Mouse (Mus musculus) hindbrain, embryonic 15.5 days (tissue): ENCODE measurements at regions not wholly inside any gene's neighbourhood (a gene's known extent, or its start where the extent isn't known, plus 50 kb on each side); places are given as distances from the start of the nearest gene placed in this dataset.

Experiments
- ATAC-seq: fragments of 200-750 bp; cut with Nextera tagmentation; 2 replicates; pipeline ENCODE4 v1.8.0; 2017; ENCODE audit warnings: low read depth, moderate number of reproducible peaks, moderate TSS enrichment; ENCODE audit not compliant: low FRiP score
- H3K27ac ChIP-seq: fragments of 300-500 bp; sonication (generic); replicated peaks from 2 replicates; pipeline ENCODE4 v1.5.1; 2015; ENCODE audit warnings: mild to moderate bottlenecking, inconsistent platforms
- H3K27me3 ChIP-seq: fragments of 300-500 bp; sonication (generic); 2 replicates; pipeline ENCODE4 v1.6.1; 2015; ENCODE audit warnings: control low read depth, inconsistent platforms
- H3K36me3 ChIP-seq: fragments of 300-500 bp; sonication (generic); 2 replicates; pipeline ENCODE4 v1.6.1; 2015; ENCODE audit warnings: control low read depth, inconsistent platforms
- H3K4me1 ChIP-seq: fragments of 300-500 bp; sonication (generic); replicated peaks from 2 replicates; pipeline ENCODE4 v1.6.1; 2015; ENCODE audit warnings: control low read depth, inconsistent platforms
- H3K4me2 ChIP-seq: fragments of 300-500 bp; sonication (generic); 2 replicates; pipeline ENCODE4 v1.6.1; 2015; ENCODE audit warnings: moderate library complexity, mild to moderate bottlenecking, inconsistent platforms
- H3K4me3 ChIP-seq: fragments of 300-500 bp; sonication (generic); 2 replicates; pipeline ENCODE4 v1.5.1; 2015; ENCODE audit warnings: mild to moderate bottlenecking, inconsistent platforms
- H3K9ac ChIP-seq: fragments of 300-500 bp; sonication (generic); 2 replicates; pipeline ENCODE4 v1.6.1; 2015; ENCODE audit warnings: inconsistent platforms
- H3K9me3 ChIP-seq: fragments of 300-500 bp; sonication (generic); 2 replicates; pipeline ENCODE4 v1.6.1; 2016; ENCODE audit warnings: control low read depth, inconsistent platforms
- WGBS: fragments of 180-500 bp; shearing (Covaris S2); methylation state at CpG from one replicate; pipeline ENCODE4 v1.1.7; 2015; 5-methylcytosine and 5-hydroxymethylcytosine counted together

DNA sequence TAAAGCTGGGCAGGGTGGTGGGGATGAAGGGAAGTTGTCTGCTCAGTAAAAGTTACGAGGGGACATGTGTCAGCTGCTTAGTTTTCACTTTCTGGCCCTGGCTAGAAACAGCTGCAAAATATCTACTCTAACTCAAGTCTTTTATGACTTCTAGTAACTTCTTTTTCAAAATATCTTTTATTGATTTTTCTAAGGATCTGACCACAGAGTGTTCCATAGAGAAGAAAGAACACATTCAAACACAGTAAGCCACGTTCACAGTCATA lies 483.3 kb downstream of the Meis1 start:
- Histone ChIP-seq H3K9me3 (no peaks in the 10 kb centered on the region), H3K4me1 (no peaks in the 10 kb centered on the region), H3K4me2 (no peak overlapping the region), H3K27ac (no peak overlapping the region), H3K9ac (no peak overlapping the region), H3K4me3 (no peak overlapping the region), H3K27me3 (no peaks in the 10 kb centered on the region), H3K36me3 (no peaks in the 10 kb centered on the region)
- WGBS, result 82% methylated on average over 2 of the region's 2 CpGs
- no peak for ATAC-seq

DNA sequence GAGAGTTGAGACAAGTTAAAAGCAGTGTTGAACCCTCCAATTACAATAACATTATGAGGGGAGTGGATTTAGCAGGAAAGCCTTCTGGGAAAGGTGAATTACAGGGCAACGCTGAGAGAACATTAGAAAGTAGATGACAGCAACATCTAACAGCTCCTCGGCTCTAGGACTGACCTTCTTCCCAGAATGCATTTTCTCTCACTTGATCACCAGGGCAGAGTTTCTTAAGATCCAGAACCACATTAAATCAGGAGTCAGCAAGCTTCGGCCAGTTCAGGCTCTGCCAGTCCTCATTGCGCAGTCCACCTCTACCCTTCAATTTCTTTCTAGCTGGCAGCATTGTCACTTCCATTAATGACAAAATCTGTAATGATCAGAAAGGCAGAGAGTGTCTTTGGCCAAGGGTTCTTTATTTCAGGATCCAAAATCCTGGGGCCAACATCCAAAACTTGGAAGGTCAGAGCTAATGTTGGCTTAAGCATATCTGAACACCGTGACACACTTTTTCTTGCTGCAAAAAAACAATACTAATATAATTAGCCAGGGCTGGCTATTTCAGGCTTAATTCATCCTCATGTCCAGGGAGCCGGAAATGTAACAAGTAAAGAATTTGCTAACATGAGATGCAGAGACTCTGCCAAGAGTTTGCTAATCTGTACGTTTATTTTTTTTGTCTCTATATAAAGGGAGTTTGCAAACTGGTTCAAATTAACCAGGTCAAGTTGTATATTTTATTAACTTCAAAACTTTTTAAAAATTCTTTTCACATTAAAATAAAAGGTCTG lies 483.8 kb downstream of the Meis1 start:
- Histone ChIP-seq H3K9ac (no peak overlapping the region), H3K4me3 (no peak overlapping the region), H3K4me2 (no peak overlapping the region), H3K9me3 (no peaks in the 10 kb centered on the region), H3K27ac (no peak overlapping the region), H3K36me3 (no peaks in the 10 kb centered on the region), H3K27me3 (no peaks in the 10 kb centered on the region), H3K4me1 (no peaks in the 10 kb centered on the region)
- no peak for ATAC-seq
- 76% methylated on average over 7 of the region's 7 CpGs for WGBS

DNA sequence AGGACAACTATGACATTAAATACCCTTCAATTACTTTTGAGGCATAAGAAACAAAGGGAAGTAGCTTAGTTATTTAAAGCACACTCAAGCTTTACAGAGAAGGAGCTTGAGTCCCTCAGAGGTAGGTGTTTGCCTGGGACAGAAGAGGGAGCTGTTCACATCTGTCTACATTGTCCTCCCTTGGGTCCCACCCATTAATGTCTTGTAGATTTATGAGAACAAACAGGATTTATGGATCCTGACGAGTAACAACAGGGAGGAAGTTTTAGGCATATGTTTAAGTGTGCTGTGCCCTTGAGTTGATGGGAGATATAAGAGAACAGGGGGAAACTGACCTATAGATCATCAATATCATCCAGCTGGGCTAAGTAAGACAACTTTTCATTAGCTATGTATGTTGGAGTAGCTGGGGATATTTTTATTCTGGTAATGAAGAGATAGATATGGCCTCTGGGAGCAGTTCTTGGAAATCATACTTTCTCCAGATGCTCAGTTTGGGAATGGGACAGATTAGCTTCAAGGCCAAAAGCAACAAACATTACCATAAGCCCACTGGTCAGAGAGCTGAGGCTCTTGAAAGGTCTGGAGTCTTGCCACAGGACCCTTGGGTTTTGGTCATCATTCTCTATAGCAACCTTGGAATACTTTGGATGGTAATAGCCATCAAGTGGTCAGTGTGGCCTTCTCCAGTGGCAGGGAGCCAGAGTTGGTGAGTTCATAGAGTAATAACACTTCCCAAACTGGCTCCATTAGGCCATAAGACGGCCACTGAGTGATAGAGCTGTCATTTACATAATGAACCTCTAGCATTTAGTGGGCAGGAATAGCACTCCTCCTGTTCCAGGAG lies 487.3 kb downstream of the Meis1 start:
- H3K27me3 ChIP-seq, result no peaks in the 10 kb centered on the region
- H3K4me3 ChIP-seq, result no peak overlapping the region
- ATAC-seq, result no peak
- H3K9me3 ChIP-seq, result no peaks in the 10 kb centered on the region
- no peak overlapping the region for H3K4me2 ChIP-seq
- no peaks in the 10 kb centered on the region for H3K36me3 ChIP-seq
- H3K4me1 ChIP-seq, result no peaks in the 10 kb centered on the region
- no peak overlapping the region for H3K27ac ChIP-seq
- no peak overlapping the region for H3K9ac ChIP-seq
- 60% methylated on average over 2 of the region's 2 CpGs for WGBS

DNA sequence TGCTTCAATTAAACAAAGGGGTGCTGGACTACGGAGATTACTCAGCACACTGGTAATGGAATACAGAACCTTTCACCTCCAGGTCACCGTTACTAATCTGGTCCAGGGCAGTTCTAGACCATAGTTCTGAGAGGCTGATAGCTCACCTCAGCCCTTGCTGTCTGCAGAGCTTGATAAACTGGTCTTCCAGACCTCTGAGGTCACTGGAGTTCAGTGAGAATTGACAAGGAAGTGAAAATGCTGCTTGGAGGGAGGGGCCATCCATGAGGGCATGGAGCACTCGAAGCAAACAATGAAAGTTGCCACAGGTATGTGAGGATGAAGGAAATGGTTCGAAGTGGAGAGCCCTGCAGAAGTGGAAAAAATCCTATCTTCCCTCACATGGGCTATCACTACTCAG lies 490.2 kb downstream of the Meis1 start:
- no peak overlapping the region for H3K4me3 ChIP-seq
- H3K4me1 ChIP-seq, result no peaks in the 10 kb centered on the region
- peak; percentile 38; the same call in 1 of the 2 replicates for ATAC-seq
- no peak overlapping the region for H3K4me2 ChIP-seq
- H3K36me3 ChIP-seq, result no peaks in the 10 kb centered on the region
- no peak overlapping the region for H3K27ac ChIP-seq
- H3K9ac ChIP-seq, result no peak overlapping the region
- WGBS, result 75% methylated on average over 4 of the region's 4 CpGs
- H3K9me3 ChIP-seq, result no peaks in the 10 kb centered on the region
- no peaks in the 10 kb centered on the region for H3K27me3 ChIP-seq

DNA sequence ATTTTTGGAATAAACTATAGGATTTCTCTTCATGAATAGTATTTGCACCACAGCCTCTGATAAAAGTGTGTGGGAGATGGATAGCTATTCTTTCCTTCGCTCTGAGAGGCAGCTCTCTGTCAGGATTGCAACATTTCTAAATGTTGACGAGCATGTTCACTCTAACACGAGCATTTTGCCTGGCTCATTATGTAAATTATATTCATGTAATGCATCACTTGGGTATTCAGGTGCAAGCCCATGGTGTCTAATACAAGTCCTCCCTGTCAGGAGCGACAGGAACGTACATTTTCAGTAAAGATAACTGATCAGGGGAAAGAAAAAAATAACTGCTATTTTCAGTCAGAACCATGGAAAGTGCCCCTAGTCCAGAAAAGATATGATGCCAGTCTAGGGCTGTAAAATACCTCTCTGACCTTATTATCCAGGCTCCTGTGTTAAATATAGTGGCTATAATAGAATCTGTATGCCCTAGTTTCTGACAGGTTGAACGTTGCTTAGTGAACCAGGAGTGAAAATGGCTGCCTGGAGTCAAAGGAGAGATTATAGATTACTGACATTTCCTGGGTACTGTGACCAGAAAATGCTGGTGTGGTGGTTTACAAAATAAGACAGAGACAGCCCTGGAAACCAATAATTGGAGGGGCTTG lies 523.6 kb downstream of the Meis1 start:
- no peaks in the 10 kb centered on the region for H3K27me3 ChIP-seq
- H3K27ac ChIP-seq, result no peak overlapping the region; the same call in 1 of the 2 replicates
- no peak overlapping the region for H3K9ac ChIP-seq
- no peaks in the 10 kb centered on the region for H3K36me3 ChIP-seq
- no peak overlapping the region for H3K4me2 ChIP-seq
- no peaks in the 10 kb centered on the region for H3K4me1 ChIP-seq
- no peak overlapping the region for H3K4me3 ChIP-seq
- H3K9me3 ChIP-seq, result no peaks in the 10 kb centered on the region
- no peak for ATAC-seq
- 40% methylated on average over 6 of the region's 6 CpGs for WGBS

DNA sequence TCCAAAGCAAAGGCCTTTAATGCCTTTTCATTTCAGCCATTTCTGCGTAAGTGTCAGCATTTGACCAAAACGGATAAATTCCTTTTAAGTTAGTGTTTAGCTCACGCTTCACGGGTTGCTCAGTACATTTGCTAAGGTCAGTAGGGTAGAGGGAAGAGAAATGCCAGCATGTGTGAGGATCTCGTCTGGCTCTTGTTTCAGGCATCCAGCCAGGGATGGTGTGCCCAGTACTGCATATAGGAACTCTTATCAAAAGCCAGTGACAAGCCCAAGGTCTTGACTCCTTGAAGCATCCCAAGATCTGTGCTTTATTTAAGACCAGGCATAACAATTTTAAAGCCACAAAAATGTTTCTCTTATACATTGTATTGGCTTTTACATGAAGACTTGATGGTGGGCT lies 524.8 kb downstream of the Meis1 start:
- Histone ChIP-seq H3K27ac (no peak overlapping the region), H3K4me2 (no peak overlapping the region), H3K9ac (no peak overlapping the region), H3K36me3 (no peaks in the 10 kb centered on the region), H3K27me3 (no peaks in the 10 kb centered on the region), H3K9me3 (no peaks in the 10 kb centered on the region), H3K4me3 (no peak overlapping the region), H3K4me1 (no peaks in the 10 kb centered on the region)
- ATAC-seq, result no peak
- WGBS, result 53% methylated on average over 5 of the region's 5 CpGs

DNA sequence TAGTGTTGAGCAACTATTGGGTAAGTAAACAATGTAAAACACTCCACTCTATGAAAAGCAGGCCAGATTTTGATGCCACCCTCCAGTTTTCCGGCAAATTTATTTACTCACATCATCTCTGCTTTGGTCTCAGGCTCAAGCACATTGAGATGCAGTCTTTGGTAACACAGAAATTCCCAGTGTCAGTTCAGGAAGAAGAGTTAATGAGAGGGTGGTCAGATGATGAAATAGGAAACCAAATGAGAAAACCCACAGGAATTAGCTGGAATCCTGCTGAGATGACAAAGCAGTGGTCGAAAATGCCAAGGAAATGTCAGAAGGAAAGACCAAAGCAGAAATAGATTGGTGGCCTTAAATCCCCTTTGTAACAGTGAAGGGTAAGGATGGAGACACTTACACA lies 525.7 kb downstream of the Meis1 start:
- ATAC-seq, result no peak

DNA sequence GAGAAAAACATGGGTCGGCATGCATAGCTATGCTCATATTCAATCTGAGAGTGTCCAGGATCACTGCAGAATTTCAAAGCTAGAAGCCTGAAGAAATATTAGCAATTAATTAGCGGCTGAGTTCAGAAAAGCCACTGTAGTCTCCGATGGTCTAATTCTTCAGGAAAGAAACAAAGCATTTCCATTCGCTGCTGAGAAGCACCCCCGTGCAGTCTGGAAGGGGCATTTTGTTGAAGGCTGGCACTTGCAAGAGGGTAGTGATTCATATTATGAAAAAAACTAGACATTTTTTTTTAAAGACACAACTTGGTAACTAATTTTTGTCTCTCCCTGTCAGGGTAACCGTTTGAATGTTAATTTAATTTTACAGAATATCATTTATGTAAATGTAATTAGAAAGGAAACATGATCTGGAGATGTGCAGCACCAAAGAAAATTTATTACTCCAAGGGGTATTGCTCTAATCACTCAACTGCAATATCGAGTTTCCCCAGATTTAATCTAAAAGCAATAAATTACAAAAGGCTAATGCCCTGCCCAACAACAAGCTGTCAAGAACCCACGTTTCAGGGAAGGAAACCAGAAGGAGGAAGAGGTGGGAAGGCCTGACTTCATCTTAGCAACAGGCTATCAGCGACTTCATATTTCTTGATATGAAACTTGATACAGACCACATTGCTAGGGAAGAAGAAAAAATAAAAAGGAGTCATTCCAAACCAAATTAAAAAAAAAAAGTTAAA lies 529.1 kb downstream of the Meis1 start:
- no peaks in the 10 kb centered on the region for H3K4me1 ChIP-seq
- no peak overlapping the region for H3K4me2 ChIP-seq
- no peaks in the 10 kb centered on the region for H3K27me3 ChIP-seq
- no peak overlapping the region for H3K9ac ChIP-seq
- no peak for ATAC-seq
- H3K4me3 ChIP-seq, result no peak overlapping the region
- no peaks in the 10 kb centered on the region for H3K36me3 ChIP-seq
- H3K27ac ChIP-seq, result no peak overlapping the region
- 60% methylated on average over 9 of the region's 9 CpGs for WGBS
- H3K9me3 ChIP-seq, result no peaks in the 10 kb centered on the region

More for the DNA sequence above, 525.7 kb downstream of the Meis1 start:
- Histone ChIP-seq H3K4me2 (no peak overlapping the region), H3K27me3 (no peaks in the 10 kb centered on the region), H3K9me3 (no peaks in the 10 kb centered on the region), H3K4me1 (no peaks in the 10 kb centered on the region), H3K4me3 (no peak overlapping the region), H3K36me3 (no peaks in the 10 kb centered on the region), H3K9ac (no peak overlapping the region), H3K27ac (no peak overlapping the region)
- 42% methylated on average over 2 of the region's 2 CpGs for WGBS

DNA sequence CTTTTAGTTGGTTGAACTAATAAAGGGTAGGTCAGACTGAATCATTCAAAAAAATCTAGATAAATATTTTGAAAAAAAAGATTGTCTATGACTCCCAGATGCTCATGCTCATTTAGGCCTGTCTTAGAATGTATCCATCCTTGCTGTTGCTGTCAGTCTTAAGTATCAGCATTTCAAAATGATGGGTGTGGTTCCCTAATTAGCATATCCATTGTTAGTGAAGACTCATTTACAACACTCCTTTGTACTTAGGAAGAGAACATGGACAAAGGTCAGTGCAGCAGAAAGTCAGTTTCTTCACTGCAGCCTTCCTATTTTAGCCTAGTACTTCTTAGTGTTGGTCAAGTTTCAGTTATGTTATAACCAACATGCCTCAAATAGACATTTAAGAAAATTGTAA lies 525.2 kb upstream of the Etaa1 start:
- H3K9ac ChIP-seq, result no peak overlapping the region
- H3K9me3 ChIP-seq, result no peaks in the 10 kb centered on the region
- no peak overlapping the region for H3K4me3 ChIP-seq
- no peaks in the 10 kb centered on the region for H3K27me3 ChIP-seq
- H3K27ac ChIP-seq, result no peak overlapping the region
- no peaks in the 10 kb centered on the region for H3K4me1 ChIP-seq
- H3K4me2 ChIP-seq, result no peak overlapping the region
- H3K36me3 ChIP-seq, result no peaks in the 10 kb centered on the region
- ATAC-seq, result no peak

DNA sequence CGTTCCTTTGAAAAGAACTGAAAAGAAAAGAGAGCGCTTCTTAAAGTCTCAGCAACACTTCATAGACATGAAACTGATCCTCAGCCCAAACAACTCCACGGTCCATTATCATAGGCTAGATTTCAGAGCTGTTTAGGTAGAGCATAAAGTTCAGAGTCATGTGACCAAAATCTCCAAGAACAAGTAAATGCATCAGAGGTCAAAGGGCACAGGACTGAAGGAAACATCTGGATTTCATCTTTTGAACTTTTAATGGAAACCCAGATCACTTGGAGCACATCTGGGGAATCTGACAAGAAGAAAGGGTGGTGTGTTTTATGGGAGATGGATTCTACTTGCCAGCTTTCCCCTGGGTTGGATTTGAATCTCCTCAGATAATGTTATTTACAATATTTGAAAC lies 497.6 kb upstream of the Etaa1 start:
- no peaks in the 10 kb centered on the region for H3K9me3 ChIP-seq
- no peak overlapping the region for H3K9ac ChIP-seq
- H3K4me1 ChIP-seq, result no peaks in the 10 kb centered on the region
- WGBS, result 85% methylated on average over 3 of the region's 3 CpGs
- H3K27me3 ChIP-seq, result no peaks in the 10 kb centered on the region
- H3K4me2 ChIP-seq, result no peak overlapping the region
- H3K36me3 ChIP-seq, result no peaks in the 10 kb centered on the region
- no peak overlapping the region for H3K27ac ChIP-seq
- no peak overlapping the region for H3K4me3 ChIP-seq
- ATAC-seq, result no peak

DNA sequence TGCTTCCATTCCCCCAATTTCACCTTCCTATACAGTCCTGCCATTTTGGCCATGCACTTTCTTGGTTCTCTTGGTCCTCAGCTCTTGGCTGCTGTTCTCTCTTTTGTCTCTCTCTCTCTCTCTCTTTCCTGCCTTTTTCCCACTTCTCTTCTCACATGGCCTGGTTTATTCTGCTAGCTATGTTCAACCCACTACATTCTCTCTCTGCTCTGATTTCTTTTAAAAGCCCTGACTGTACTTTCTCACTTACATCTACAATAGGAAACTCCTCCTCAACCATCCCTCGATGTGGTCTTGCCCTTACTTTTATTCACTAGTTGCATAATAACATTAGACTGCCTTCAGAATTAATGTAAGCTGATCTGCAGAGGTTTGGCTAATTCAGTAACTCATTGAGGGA lies 495.2 kb upstream of the Etaa1 start:
- no peak overlapping the region for H3K27ac ChIP-seq
- H3K4me2 ChIP-seq, result no peak overlapping the region
- H3K9ac ChIP-seq, result no peak overlapping the region
- WGBS, result 72% methylated on average over 1 of the region's 1 CpGs
- no peaks in the 10 kb centered on the region for H3K27me3 ChIP-seq
- no peaks in the 10 kb centered on the region for H3K9me3 ChIP-seq
- no peak overlapping the region for H3K4me3 ChIP-seq
- no peaks in the 10 kb centered on the region for H3K4me1 ChIP-seq
- H3K36me3 ChIP-seq, result no peaks in the 10 kb centered on the region
- no peak for ATAC-seq

DNA sequence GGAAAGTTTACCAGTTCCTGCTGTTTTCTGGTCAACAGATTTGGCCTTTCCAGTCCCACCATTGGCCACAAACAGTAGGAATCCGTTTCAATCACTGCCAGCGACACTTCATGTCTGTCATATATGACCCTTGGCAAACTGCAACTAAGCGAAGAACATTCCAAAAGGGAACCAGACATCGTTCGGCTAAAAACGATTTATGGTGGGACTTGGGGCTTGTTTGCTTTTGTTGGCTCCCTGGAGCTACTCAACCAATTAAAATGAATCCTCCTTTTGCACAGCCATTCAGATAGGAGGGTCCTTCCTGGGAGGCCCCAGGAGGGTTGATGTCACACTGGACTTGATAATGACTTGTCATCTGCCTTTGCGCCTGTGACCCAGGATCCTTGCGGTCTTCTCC lies 490.9 kb upstream of the Etaa1 start:
- no peaks in the 10 kb centered on the region for H3K36me3 ChIP-seq
- H3K27ac ChIP-seq, result no peak overlapping the region
- H3K9me3 ChIP-seq, result no peaks in the 10 kb centered on the region
- H3K27me3 ChIP-seq, result no peaks in the 10 kb centered on the region
- H3K4me1 ChIP-seq, result no peaks in the 10 kb centered on the region
- no peak overlapping the region for H3K9ac ChIP-seq
- no peak for ATAC-seq
- H3K4me2 ChIP-seq, result no peak overlapping the region
- WGBS, result 81% methylated on average over 8 of the region's 8 CpGs
- H3K4me3 ChIP-seq, result no peak overlapping the region
